Mouse (Mus musculus): ENCODE measurements around the gene Ptgr1. TPM values are rescaled to one million over a fixed set of nuclear protein-coding genes. Genes with fewer than 3 reads are reported as not detected.

The Ptgr1 gene
- polyA plus RNA-seq, 1 experiment, result 12.0 TPM

DNA sequence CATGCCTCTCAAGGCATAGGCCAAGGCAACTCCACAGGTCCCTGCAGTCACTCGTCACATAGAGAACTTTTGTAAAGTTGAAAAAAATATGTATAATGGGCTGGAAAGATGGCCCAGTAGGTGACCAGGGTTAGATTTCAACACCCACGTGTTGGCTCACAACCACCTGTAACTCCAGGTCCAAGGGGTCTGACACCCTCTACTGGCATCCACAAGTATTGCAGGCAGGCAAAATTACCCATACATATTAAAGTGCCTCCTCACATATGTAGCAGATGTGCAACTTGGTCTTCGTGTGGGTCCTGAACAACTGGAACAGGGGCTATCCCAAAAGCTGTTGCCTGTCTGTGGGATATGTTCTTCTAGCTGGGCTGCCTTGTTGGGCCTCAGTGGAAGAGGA lies 59.3 kb downstream of the Ptgr1 start:
- no peaks in the 10 kb centered on the region for H3K27me3 ChIP-seq (ENCODE audit: control insufficient read depth, insufficient read depth, low read length)
- H3K4me1 ChIP-seq (ENCODE audit: control insufficient read depth, insufficient read depth, low read length), result no peaks in the 10 kb centered on the region; the same call in 1 of the 2 replicates
- H3K4me3 ChIP-seq (ENCODE audit: control insufficient read depth, low read depth, low read length), result no peak overlapping the region
- TF ChIP-seq POLR2A (IDR thresholded peaks at IDR 0.05; ENCODE audit: control insufficient read depth, low read depth, low read length) (no peak), CTCF (IDR thresholded peaks at IDR 0.05; ENCODE audit: control insufficient read depth, insufficient read depth, insufficient replicate concordance, low read depth, low read length) (peak; percentile 53; the same call in 1 of the 2 replicates)
- no peak overlapping the region for H3K27ac ChIP-seq (ENCODE audit: control insufficient read depth, insufficient read depth, low read depth, low read length)
- no peaks in the 10 kb centered on the region for H3K36me3 ChIP-seq (ENCODE audit: control insufficient read depth, insufficient read depth, low read length)

DNA sequence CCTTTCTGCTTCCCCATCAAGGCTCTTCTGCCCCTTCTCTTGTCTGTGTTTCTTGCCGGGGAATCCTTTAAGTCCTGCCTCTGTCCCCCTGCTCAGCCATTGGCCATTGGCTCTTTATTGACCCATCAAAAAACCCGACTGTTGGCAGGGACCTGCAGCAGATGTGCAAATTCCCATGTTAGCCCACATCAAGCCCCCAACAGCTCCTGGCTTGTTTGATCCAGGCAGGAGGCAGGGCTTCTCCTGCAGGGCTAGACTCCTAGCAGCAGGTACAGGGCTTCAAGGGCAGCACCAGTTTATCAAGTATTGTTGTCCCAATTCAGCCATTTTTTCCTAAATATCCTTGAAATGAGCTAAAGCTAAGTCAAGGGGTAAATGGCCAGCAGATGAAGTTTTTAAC lies 60.8 kb downstream of the Ptgr1 start:
- H3K4me1 ChIP-seq (ENCODE audit: control insufficient read depth, insufficient read depth, low read length), result no peaks in the 10 kb centered on the region
- no peak overlapping the region for H3K27ac ChIP-seq (ENCODE audit: control insufficient read depth, insufficient read depth, low read depth, low read length)
- no peaks in the 10 kb centered on the region for H3K27me3 ChIP-seq (ENCODE audit: control insufficient read depth, insufficient read depth, low read length)
- H3K4me3 ChIP-seq (ENCODE audit: control insufficient read depth, low read depth, low read length), result no peak overlapping the region
- no peaks in the 10 kb centered on the region for H3K36me3 ChIP-seq (ENCODE audit: control insufficient read depth, insufficient read depth, low read length)
- no peak for TF ChIP-seq POLR2A (IDR thresholded peaks at IDR 0.05; ENCODE audit: control insufficient read depth, low read depth, low read length)
- TF ChIP-seq CTCF (IDR thresholded peaks at IDR 0.05; ENCODE audit: control insufficient read depth, insufficient read depth, insufficient replicate concordance, low read depth, low read length), result no peak

GRCm38 (mm10) chr4:58925664-58926063 lies 61.3 kb downstream of the Ptgr1 start:
- no peaks in the 10 kb centered on the region for H3K36me3 ChIP-seq (ENCODE audit: control insufficient read depth, insufficient read depth, low read length)
- TF ChIP-seq POLR2A (IDR thresholded peaks at IDR 0.05; ENCODE audit: control insufficient read depth, low read depth, low read length) (no peak), CTCF (IDR thresholded peaks at IDR 0.05; ENCODE audit: control insufficient read depth, insufficient read depth, insufficient replicate concordance, low read depth, low read length) (no peak)
- H3K27ac ChIP-seq (ENCODE audit: control insufficient read depth, insufficient read depth, low read depth, low read length), result no peak overlapping the region
- no peaks in the 10 kb centered on the region for H3K27me3 ChIP-seq (ENCODE audit: control insufficient read depth, insufficient read depth, low read length)
- no peaks in the 10 kb centered on the region for H3K4me1 ChIP-seq (ENCODE audit: control insufficient read depth, insufficient read depth, low read length)
- H3K4me3 ChIP-seq (ENCODE audit: control insufficient read depth, low read depth, low read length), result no peak overlapping the region

DNA sequence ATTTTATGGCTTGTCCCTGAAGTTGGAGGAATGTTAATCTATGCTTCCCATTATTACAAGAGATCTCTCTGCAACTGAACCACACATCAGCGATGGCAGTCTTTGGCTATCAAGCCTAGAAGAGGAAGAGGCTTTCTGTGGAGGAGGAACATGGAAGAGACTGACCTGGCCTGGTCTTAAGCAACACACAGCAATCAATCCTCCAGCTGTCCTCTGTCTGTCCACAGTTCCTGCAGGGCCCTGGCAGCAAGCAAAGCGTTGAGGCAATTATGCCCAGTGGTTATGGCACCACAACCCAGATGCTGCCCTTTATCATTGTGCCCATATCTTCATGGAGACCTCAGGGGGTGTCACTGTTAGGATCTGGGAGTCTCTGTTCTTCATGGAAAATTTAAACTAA lies 63.0 kb downstream of the Ptgr1 start:
- H3K4me3 ChIP-seq (ENCODE audit: control insufficient read depth, low read depth, low read length), result no peak overlapping the region
- H3K36me3 ChIP-seq (ENCODE audit: control insufficient read depth, insufficient read depth, low read length), result no peaks in the 10 kb centered on the region
- no peaks in the 10 kb centered on the region for H3K27me3 ChIP-seq (ENCODE audit: control insufficient read depth, insufficient read depth, low read length)
- H3K4me1 ChIP-seq (ENCODE audit: control insufficient read depth, insufficient read depth, low read length), result no peaks in the 10 kb centered on the region
- no peak overlapping the region for H3K27ac ChIP-seq (ENCODE audit: control insufficient read depth, insufficient read depth, low read depth, low read length)
- TF ChIP-seq CTCF (IDR thresholded peaks at IDR 0.05; ENCODE audit: control insufficient read depth, insufficient read depth, insufficient replicate concordance, low read depth, low read length), result no peak
- no peak for TF ChIP-seq POLR2A (IDR thresholded peaks at IDR 0.05; ENCODE audit: control insufficient read depth, low read depth, low read length)

Other genes with a start within 250 kb of the Ptgr1 start
- 0.07 and 0.11 TPM in 2 replicates for gene Olfr267, start 199.4 kb downstream of the Ptgr1 start, polyA plus RNA-seq (2012; rRNA removed)
- 8.8 and 10.2 TPM in 2 replicates for gene Ecpas, start 74.4 kb downstream of the Ptgr1 start, polyA plus RNA-seq (2012; rRNA removed)
- 0.48 and 0.49 TPM in 2 replicates for gene Zkscan16, start 43.5 kb downstream of the Ptgr1 start, polyA plus RNA-seq (2012; rRNA removed)
- 4.7 and 6.5 TPM in 2 replicates for gene Dnajc25, start 7.9 kb upstream of the Ptgr1 start, polyA plus RNA-seq (2012; rRNA removed)
- not detected in 2 replicates for gene Gm20503, start 16.1 kb upstream of the Ptgr1 start, polyA plus RNA-seq (2012; rRNA removed)
- 11.7 and 11.9 TPM in 2 replicates for gene Gng10, start 48.0 kb upstream of the Ptgr1 start, polyA plus RNA-seq (2012; rRNA removed)
- gene AI481877, start 151.9 kb upstream of the Ptgr1 start, polyA plus RNA-seq (2012; rRNA removed), result 2.6 and 3.0 TPM in 2 replicates
- gene Ugcg, start 202.1 kb upstream of the Ptgr1 start, polyA plus RNA-seq (2012; rRNA removed), result 7.3 and 9.8 TPM in 2 replicates